Mouse (Mus musculus): ENCODE measurements around the gene Fign.

DNA sequence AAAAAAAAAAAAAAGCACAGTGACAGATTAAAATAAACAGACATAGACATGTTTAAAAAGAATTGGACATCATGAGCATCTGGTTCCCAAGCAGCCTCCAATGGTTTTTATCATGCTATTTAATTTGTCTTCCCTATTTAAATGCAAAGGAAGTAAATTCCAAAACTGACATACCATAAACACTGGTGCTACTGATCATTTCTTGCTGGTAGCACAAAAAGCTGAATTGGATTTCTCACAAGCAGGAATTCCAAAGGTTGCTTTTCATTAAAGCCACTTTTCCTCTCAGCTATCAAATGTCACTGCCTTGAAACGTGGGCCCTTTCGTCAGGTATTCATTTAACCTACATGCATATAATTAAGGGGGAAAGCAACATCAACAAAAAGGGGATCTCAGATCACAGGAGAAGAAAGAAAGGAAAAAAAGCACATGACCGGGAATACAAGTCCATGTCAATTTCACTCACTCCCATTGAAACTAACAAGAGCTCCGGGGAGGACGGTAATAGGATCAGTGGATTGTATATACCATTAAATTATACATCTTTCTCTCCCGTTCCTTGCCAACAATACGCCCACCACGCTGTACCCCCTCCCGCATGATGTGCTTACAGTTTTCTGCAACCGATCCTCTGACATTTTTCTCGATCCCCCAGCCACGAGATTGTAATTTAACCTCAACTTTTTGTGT is 972 bp downstream of the Fign start:
- TF ChIP-seq MEF2A (IDR thresholded peaks at IDR 0.05; ENCODE audit: borderline replicate concordance, low read depth, low read length) (no peak), CTCF (conservative IDR thresholded peaks at IDR 0.05 in 1 of 2, IDR thresholded peaks at IDR 0.05 in 1 of 2; ENCODE audit: low read depth in 2 of 2, low read length in 2 of 2) (no peak), TBP (conservative IDR thresholded peaks at IDR 0.05; ENCODE audit: low read depth, low read length) (no peak), ZNF384 (IDR thresholded peaks at IDR 0.05; ENCODE audit: low read depth, low read length) (no peak), MAFK (IDR thresholded peaks at IDR 0.05; ENCODE audit: insufficient replicate concordance, low read length) (no peak), USF2 (conservative IDR thresholded peaks at IDR 0.05; ENCODE audit: low read depth, low read length) (no peak), POLR2A (IDR thresholded peaks at IDR 0.05; ENCODE audit: low read depth, low read length) (no peak)

All from CH12.LX (cell line).